Mouse (Mus musculus) limb, embryonic 10.5 days (tissue): ENCODE results near the gene Bptf. TPM values are rescaled to one million over a fixed set of nuclear protein-coding genes. Genes with fewer than 3 reads are reported as not detected.

ENCODE experiments used
- DNase-seq: peaks from one replicate; pipeline ENCODE4 v3.0.0-alpha.2; 2017; ENCODE audit warnings: low spot score
- H3K27ac ChIP-seq: fragments of 300-500 bp; sonication (generic); 2 replicates; pipeline ENCODE4 v1.5.1; 2016; ENCODE audit warnings: mild to moderate bottlenecking
- H3K27me3 ChIP-seq: fragments of 300-500 bp; sonication (generic); 2 replicates; pipeline ENCODE4 v1.6.1; 2016; ENCODE audit warnings: low read depth, mild to moderate bottlenecking; ENCODE audit not compliant: poor library complexity, severe bottlenecking
- H3K36me3 ChIP-seq: fragments of 300-500 bp; sonication (generic); 2 replicates; pipeline ENCODE4 v1.6.1; 2016; ENCODE audit warnings: mild to moderate bottlenecking, moderate library complexity
- H3K4me1 ChIP-seq: fragments of 300-500 bp; sonication (generic); 2 replicates; pipeline ENCODE4 v1.6.1; 2016
- H3K4me3 ChIP-seq: fragments of 300-500 bp; sonication (generic); 2 replicates; pipeline ENCODE4 v1.5.1; 2016; ENCODE audit warnings: mild to moderate bottlenecking, moderate library complexity
- H3K9me3 ChIP-seq: fragments of 300-500 bp; sonication (generic); replicated peaks from 2 replicates; pipeline ENCODE4 v1.6.1; 2016; ENCODE audit warnings: mild to moderate bottlenecking
- WGBS: fragments of 180-500 bp; shearing (Covaris S2); methylation state at CpG from one replicate; pipeline ENCODE4 v1.1.7; 2016; 5-methylcytosine and 5-hydroxymethylcytosine counted together
- polyA plus RNA-seq: library from polyadenylated mRNA; unstranded; fragments of >200 nt; fragmentation: Nextera tagmentation; extraction: Ambion mirVana; gene quantifications from 2 replicates; pipeline ENCODE4 v1.2.1, GENCODE M21; 2016

Gene Bptf
- polyA plus RNA-seq, 1 experiment from 2014 or later = 38.8 TPM

GRCm38 (mm10) chr11:107108892-107109291 lies 23.0 kb downstream of the Bptf start:
- no peaks in the 10 kb centered on the region for H3K27me3 ChIP-seq
- WGBS = 97% methylated on average over 2 of the region's 2 CpGs
- no peak overlapping the region for H3K4me3 ChIP-seq
- peaks cover 1% of the 10 kb centered on the region; the same call in 1 of the 2 replicates for H3K4me1 ChIP-seq
- no peak for DNase-seq
- H3K9me3 ChIP-seq = no peaks in the 10 kb centered on the region
- no peak overlapping the region for H3K27ac ChIP-seq
- peaks cover 60% of the 10 kb centered on the region for H3K36me3 ChIP-seq

- Histone ChIP-seq H3K36me3 (peaks cover 65% of the 10 kb centered on the region), H3K27me3 (no peaks in the 10 kb centered on the region), H3K9me3 (no peaks in the 10 kb centered on the region), H3K27ac (no peak overlapping the region), H3K4me1 (peaks cover 12% of the 10 kb centered on the region), H3K4me3 (no peak overlapping the region)
- 87% methylated on average over 4 of the region's 4 CpGs for WGBS
- no peak for DNase-seq
These were observed 24.2 kb downstream of the Bptf start for GRCm38 (mm10) chr11:107107725-107108078.

GRCm38 (mm10) chr11:107106978-107107724 lies 24.8 kb downstream of the Bptf start:
- no peaks in the 10 kb centered on the region for H3K27me3 ChIP-seq
- no peak overlapping the region for H3K4me3 ChIP-seq
- no peak overlapping the region for H3K27ac ChIP-seq
- H3K4me1 ChIP-seq = peaks cover 18% of the 10 kb centered on the region
- DNase-seq = no peak
- H3K9me3 ChIP-seq = no peaks in the 10 kb centered on the region
- H3K36me3 ChIP-seq = peaks cover 65% of the 10 kb centered on the region
- 80% methylated on average over 12 of the region's 12 CpGs for WGBS

GRCm38 (mm10) chr11:107106461-107106860 lies 25.5 kb downstream of the Bptf start:
- H3K27ac ChIP-seq = no peak overlapping the region
- no peak overlapping the region for H3K4me3 ChIP-seq
- 87% methylated on average over 8 of the region's 8 CpGs for WGBS
- H3K9me3 ChIP-seq = no peaks in the 10 kb centered on the region
- peaks cover 61% of the 10 kb centered on the region for H3K36me3 ChIP-seq
- no peaks in the 10 kb centered on the region for H3K27me3 ChIP-seq
- DNase-seq = no peak
- H3K4me1 ChIP-seq = peaks cover 23% of the 10 kb centered on the region

DNA sequence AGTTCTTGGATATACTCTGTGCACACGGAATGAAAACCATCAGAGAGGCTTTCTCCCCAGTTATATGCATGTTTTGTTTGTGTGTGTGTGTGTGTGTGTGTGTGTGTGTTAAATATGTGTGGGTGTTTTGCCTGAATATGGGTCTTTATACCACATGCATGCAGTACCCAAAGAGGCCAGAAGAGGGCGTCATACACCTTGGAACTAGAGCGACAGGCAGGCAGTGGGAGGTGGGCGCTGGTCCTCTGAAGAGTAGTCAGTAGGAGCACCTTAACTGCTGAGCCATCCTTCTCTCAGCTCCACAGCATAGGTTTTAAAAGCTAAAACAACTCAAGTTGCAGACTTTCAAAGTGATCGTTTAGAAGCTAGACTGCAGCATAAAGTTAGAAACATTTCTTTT lies 26.7 kb downstream of the Bptf start:
- peaks cover 23% of the 10 kb centered on the region for H3K4me1 ChIP-seq
- DNase-seq = peak; percentile 76
- WGBS = 59% methylated on average over 5 of the region's 5 CpGs
- no peak overlapping the region for H3K4me3 ChIP-seq
- H3K27me3 ChIP-seq = no peaks in the 10 kb centered on the region
- H3K36me3 ChIP-seq = peaks cover 58% of the 10 kb centered on the region
- H3K9me3 ChIP-seq = no peaks in the 10 kb centered on the region
- no peak overlapping the region for H3K27ac ChIP-seq

GRCm38 (mm10) chr11:107103736-107104135 lies 28.2 kb downstream of the Bptf start:
- WGBS = 90% methylated on average over 2 of the region's 2 CpGs
- no peaks in the 10 kb centered on the region for H3K27me3 ChIP-seq
- no peak overlapping the region for H3K4me3 ChIP-seq
- no peak overlapping the region for H3K27ac ChIP-seq
- H3K4me1 ChIP-seq = peaks cover 23% of the 10 kb centered on the region
- H3K36me3 ChIP-seq = peaks cover 58% of the 10 kb centered on the region
- H3K9me3 ChIP-seq = no peaks in the 10 kb centered on the region
- DNase-seq = no peak

- Histone ChIP-seq H3K4me3 (no peak overlapping the region), H3K27ac (no peak overlapping the region), H3K9me3 (no peaks in the 10 kb centered on the region), H3K27me3 (no peaks in the 10 kb centered on the region), H3K36me3 (peaks cover 58% of the 10 kb centered on the region), H3K4me1 (peaks cover 23% of the 10 kb centered on the region)
- no peak for DNase-seq
- whole genome bisulfite sequencing = 70% methylated on average over 2 of the region's 2 CpGs
These were observed 28.7 kb downstream of the Bptf start for GRCm38 (mm10) chr11:107103224-107103589.

GRCm38 (mm10) chr11:107102465-107103223 lies 29.3 kb downstream of the Bptf start:
- peaks cover 61% of the 10 kb centered on the region for H3K36me3 ChIP-seq
- WGBS = 84% methylated on average over 11 of the region's 11 CpGs
- H3K27me3 ChIP-seq = no peaks in the 10 kb centered on the region
- H3K4me1 ChIP-seq = peaks cover 23% of the 10 kb centered on the region
- no peak overlapping the region for H3K4me3 ChIP-seq
- DNase-seq = no peak
- H3K9me3 ChIP-seq = no peaks in the 10 kb centered on the region
- no peak overlapping the region for H3K27ac ChIP-seq

- H3K27me3 ChIP-seq = no peaks in the 10 kb centered on the region
- WGBS = 91% methylated on average over 5 of the region's 5 CpGs
- no peaks in the 10 kb centered on the region for H3K9me3 ChIP-seq
- H3K4me1 ChIP-seq = peaks cover 3% of the 10 kb centered on the region
- no peak overlapping the region for H3K27ac ChIP-seq
- no peak overlapping the region for H3K4me3 ChIP-seq
- no peak for DNase-seq
- H3K36me3 ChIP-seq = peaks cover 87% of the 10 kb centered on the region
These were observed 35.0 kb downstream of the Bptf start for GRCm38 (mm10) chr11:107096973-107097372.

DNA sequence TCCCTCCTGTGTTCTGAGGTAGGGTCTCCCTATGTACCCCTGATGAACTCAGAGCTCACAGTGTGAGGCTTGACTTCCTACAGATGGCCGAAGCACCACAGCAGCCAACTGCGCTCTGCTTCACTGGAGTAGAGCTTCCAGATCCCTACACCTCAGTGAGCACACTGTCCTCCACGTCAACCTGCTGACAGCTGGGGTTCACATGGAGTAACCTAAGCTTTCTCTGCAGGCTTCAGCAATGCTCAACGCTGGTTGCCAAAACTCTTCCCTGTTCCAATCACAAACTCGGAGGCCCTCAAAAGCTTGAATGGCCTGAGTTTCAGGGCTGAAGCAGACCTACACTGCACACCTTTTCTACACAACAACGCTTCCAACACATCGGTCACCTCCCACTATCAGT lies 38.1 kb downstream of the Bptf start:
- DNase-seq = no peak
- Histone ChIP-seq H3K36me3 (peaks cover 94% of the 10 kb centered on the region), H3K27me3 (no peaks in the 10 kb centered on the region), H3K4me3 (no peak overlapping the region), H3K27ac (no peak overlapping the region), H3K4me1 (no peaks in the 10 kb centered on the region), H3K9me3 (no peaks in the 10 kb centered on the region)
- 95% methylated on average over 7 of the region's 7 CpGs for WGBS

GRCm38 (mm10) chr11:107092637-107093036 lies 39.3 kb downstream of the Bptf start:
- H3K4me3 ChIP-seq = no peak overlapping the region
- no peak for DNase-seq
- peaks cover 93% of the 10 kb centered on the region for H3K36me3 ChIP-seq
- 95% methylated on average over 7 of the region's 7 CpGs for WGBS
- H3K27me3 ChIP-seq = no peaks in the 10 kb centered on the region
- no peaks in the 10 kb centered on the region for H3K9me3 ChIP-seq
- H3K4me1 ChIP-seq = no peaks in the 10 kb centered on the region
- H3K27ac ChIP-seq = no peak overlapping the region

- WGBS = 87% methylated on average over 5 of the region's 5 CpGs
- Histone ChIP-seq H3K4me1 (no peaks in the 10 kb centered on the region), H3K4me3 (no peak overlapping the region), H3K36me3 (peaks cover 94% of the 10 kb centered on the region), H3K27ac (no peak overlapping the region), H3K27me3 (no peaks in the 10 kb centered on the region), H3K9me3 (no peaks in the 10 kb centered on the region)
- DNase-seq = no peak
These were observed 46.1 kb downstream of the Bptf start for GRCm38 (mm10) chr11:107085866-107086265.

GRCm38 (mm10) chr11:107083480-107083879 lies 48.4 kb downstream of the Bptf start:
- Histone ChIP-seq H3K4me3 (no peak overlapping the region), H3K36me3 (peaks cover 96% of the 10 kb centered on the region), H3K4me1 (no peaks in the 10 kb centered on the region), H3K27me3 (no peaks in the 10 kb centered on the region), H3K9me3 (no peaks in the 10 kb centered on the region), H3K27ac (no peak overlapping the region)
- WGBS = 88% methylated on average over 5 of the region's 5 CpGs
- DNase-seq = no peak
